Mouse (Mus musculus): ENCODE results near the gene Hist2h2bb.
A peak's percentile ranks its signal among the peaks of the same experiment; 100 is the strongest.
"Not testable (repeated sequence)": the region's sequence is repeated elsewhere in the genome, so short reads cannot be mapped to it uniquely, and the experiment has no call there.

The Hist2h2bb gene

GRCm38 (mm10) chr3:96267541-96267940, 2.0 kb upstream of the Hist2h2bb start:
- Histone ChIP-seq H3K4me3 (replicated peaks; ENCODE audit: low read length) (peak overlapping the region; percentile 79), H3K27me3 (ENCODE audit: insufficient read depth, low read length) (no peaks in the 10 kb centered on the region), H3K4me1 (replicated peaks; ENCODE audit: low read depth, low read length) (peaks cover 33% of the 10 kb centered on the region), H3K36me3 (ENCODE audit: insufficient read depth, low read length) (no peaks in the 10 kb centered on the region), H3K9me3 (ENCODE audit: low read length) (no peaks in the 10 kb centered on the region)
- no peak for TF ChIP-seq CTCF (conservative IDR thresholded peaks at IDR 0.05; ENCODE audit: low read length)
- TF ChIP-seq NANOG (IDR thresholded peaks at IDR 0.05; ENCODE audit: borderline replicate concordance, low read length): no peak
- no peak for TF ChIP-seq POU5F1 (IDR thresholded peaks at IDR 0.05; ENCODE audit: borderline replicate concordance, low read length)

DNA sequence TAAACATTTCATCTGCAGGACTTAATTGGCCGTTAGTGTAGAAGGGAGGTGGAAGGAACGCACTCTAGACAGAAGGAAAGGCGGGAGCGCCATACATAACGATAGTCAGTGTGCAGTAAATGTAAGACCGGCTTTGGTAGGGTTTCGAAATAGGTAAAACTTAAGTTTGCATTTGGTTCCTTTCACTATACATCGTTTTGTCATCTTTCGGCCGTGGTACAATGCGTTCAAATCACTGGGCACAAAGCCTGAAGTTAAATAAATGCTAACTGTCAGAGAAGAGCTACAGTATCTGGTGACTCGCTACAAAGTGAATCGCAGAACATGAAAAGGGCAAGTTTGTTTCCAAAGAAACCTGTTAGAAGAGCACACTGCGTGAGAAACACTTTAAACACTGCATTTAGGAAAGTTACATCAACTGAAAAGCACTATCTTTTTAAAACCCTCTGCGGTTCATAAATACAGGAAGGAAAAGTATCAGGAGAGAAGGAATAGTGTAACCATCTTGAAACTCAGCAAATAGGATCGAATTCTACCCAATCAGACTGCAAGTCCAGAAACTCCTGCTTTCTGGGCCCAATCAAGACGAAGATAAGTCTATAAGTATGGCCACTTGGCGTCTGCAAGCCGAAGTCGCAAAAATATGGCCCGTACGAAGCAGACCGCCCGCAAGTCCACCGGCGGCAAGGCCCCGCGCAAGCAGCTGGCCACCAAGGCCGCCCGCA, 1.3 kb upstream of the Hist2h2bb start, which contains the start of gene Hist2h3b:
Hist2h3b (plus strand) TSS at position 604 of the 725 bp plus-strand sequence.
- H3K4me3 ChIP-seq (replicated peaks; ENCODE audit: low read length): peak within 1 kb of the TSS; percentile 85
- H3K9me3 ChIP-seq (ENCODE audit: low read length): no peaks in the 10 kb centered on the region
- no peak for TF ChIP-seq POU5F1 (IDR thresholded peaks at IDR 0.05; ENCODE audit: borderline replicate concordance, low read length)
- no peak for TF ChIP-seq NANOG (IDR thresholded peaks at IDR 0.05; ENCODE audit: borderline replicate concordance, low read length)
- TF ChIP-seq CTCF (conservative IDR thresholded peaks at IDR 0.05; ENCODE audit: low read length): no peak
- H3K27me3 ChIP-seq (ENCODE audit: insufficient read depth, low read length): no peaks in the 10 kb centered on the region
- peaks cover 32% of the 10 kb centered on the region for H3K4me1 ChIP-seq (replicated peaks; ENCODE audit: low read depth, low read length)
- H3K36me3 ChIP-seq (ENCODE audit: insufficient read depth, low read length): no peaks in the 10 kb centered on the region

GRCm38 (mm10) chr3:96268776-96269378, 675 bp upstream of the Hist2h2bb start:
- H3K4me3 ChIP-seq (replicated peaks; ENCODE audit: low read length): peak overlapping the region; percentile 79
- H3K9me3 ChIP-seq (ENCODE audit: low read length); H3K27me3 ChIP-seq (ENCODE audit: insufficient read depth, low read length); H3K36me3 ChIP-seq (ENCODE audit: insufficient read depth, low read length): not testable (repeated sequence)
- H3K4me1 ChIP-seq (replicated peaks; ENCODE audit: low read depth, low read length): peaks cover 34% of the 10 kb centered on the region

DNA sequence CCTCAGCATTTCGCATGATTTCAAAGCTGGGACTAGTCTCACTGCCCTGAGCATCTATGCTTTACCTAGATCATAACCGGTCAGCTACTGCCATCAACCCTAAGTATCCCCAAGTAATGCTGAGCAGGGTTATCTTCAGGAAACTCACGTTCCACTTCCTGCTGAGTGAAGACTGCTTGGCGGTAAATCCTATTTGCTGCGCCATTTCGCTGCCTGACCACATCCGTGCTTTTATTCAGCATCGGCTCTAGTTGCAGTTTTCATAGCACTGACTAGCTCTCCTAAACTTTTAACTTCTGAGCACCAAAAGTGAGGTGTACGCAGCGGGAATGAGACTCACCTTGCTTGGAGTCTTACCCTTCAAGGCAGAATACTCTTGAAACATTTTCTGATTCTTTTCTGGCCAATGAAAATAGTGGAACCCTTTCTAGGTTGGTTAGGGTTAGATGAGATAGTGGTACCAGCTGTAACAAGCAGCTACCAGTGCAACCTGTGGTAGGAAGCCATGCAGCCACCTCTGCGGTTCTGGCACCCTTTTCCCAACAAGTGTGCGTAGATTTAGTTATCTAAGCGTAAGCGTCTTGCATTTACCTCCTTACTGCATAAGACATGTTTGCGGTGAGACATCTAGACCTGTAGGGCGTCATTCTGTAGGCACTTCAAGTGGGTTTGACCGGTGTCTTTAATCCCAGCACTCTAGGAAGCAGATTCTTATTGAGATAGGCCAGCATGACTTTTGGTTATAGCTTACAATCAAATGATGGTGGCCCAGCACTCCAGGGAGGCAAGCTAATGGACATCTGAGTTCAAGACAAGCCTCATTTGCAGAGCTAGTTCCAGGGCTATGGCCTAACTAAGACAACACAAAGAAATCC, 4.3 kb downstream of the Hist2h2bb start:
- no peaks in the 10 kb centered on the region for H3K27me3 ChIP-seq (ENCODE audit: insufficient read depth, low read length)
- H3K36me3 ChIP-seq (ENCODE audit: insufficient read depth, low read length): no peaks in the 10 kb centered on the region
- peaks cover 34% of the 10 kb centered on the region for H3K4me1 ChIP-seq (replicated peaks; ENCODE audit: low read depth, low read length)
- TF ChIP-seq CTCF (conservative IDR thresholded peaks at IDR 0.05; ENCODE audit: low read length) (no peak), NANOG (IDR thresholded peaks at IDR 0.05; ENCODE audit: borderline replicate concordance, low read length) (no peak), POU5F1 (IDR thresholded peaks at IDR 0.05; ENCODE audit: borderline replicate concordance, low read length) (no peak)
- H3K9me3 ChIP-seq (ENCODE audit: low read length): no peaks in the 10 kb centered on the region
- peak overlapping the region; percentile 78 for H3K4me3 ChIP-seq (replicated peaks; ENCODE audit: low read length)

DNA sequence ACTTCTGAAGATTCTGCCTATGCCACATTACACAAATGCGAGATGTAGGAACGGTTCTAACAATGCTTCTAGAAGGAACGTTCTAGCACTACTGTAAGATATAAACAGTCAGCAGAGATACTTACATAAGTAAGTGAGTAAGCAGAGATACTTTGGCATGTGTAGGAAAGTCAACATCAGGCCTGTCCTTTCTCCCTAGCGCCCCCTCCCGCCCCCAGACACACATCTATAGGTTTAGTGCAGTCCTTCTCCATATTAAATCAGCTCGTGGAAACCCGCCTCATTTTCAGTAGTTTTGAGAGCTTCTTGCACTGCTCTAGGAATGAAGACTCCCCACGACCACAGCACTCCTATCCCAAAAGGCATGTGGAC, 7.9 kb downstream of the Hist2h2bb start:
- Histone ChIP-seq H3K9me3 (ENCODE audit: low read length) (no peaks in the 10 kb centered on the region), H3K27me3 (ENCODE audit: insufficient read depth, low read length) (no peaks in the 10 kb centered on the region), H3K4me3 (replicated peaks; ENCODE audit: low read length) (peak overlapping the region; percentile 82), H3K36me3 (ENCODE audit: insufficient read depth, low read length) (no peaks in the 10 kb centered on the region), H3K4me1 (replicated peaks; ENCODE audit: low read depth, low read length) (peaks cover 52% of the 10 kb centered on the region)
- TF ChIP-seq CTCF (conservative IDR thresholded peaks at IDR 0.05; ENCODE audit: low read length): peak; percentile 30; the same call in 1 of the 2 replicates
- no peak for TF ChIP-seq POU5F1 (IDR thresholded peaks at IDR 0.05; ENCODE audit: borderline replicate concordance, low read length)
- no peak for TF ChIP-seq NANOG (IDR thresholded peaks at IDR 0.05; ENCODE audit: borderline replicate concordance, low read length)

DNA sequence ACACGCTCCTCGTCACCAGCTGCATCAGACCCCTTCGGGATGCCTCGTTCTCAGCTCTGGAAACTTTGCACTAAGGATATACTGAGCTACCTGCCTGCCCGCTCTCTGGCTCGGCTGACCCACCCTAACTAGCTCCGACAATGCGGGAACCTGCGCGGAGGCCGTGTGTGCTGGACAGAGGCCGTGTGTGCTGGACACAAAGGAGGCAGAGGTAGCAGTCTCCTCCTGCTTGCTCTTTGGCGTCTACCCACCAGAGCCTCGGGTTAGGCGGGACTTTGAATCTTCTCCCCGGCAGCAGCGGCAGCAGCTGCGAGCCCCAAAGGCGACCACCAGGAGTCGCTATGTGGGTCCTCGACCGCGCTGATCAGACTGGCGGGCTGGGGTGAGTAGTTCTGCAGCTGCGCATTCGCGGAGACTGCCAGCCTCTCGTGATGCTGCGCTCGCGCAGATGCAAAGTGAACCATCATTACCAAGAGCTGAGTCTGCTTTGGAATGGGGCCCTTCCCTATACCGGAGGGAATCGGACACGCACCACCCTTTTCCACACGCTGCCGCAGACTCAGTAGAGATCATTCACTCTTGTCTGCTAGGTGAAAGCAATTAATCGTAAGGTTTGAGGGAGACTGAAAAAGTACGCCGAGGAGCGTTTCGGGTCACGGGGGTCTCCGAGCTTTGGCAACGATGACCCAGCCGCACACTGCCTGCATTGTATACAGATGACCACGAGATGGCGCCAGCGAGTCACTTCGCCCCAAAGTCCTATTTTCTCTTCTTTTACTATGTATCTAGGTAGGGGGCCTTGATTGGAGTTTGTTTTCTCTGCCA, 8.5 kb downstream of the Hist2h2bb start:
- Histone ChIP-seq H3K27me3 (ENCODE audit: insufficient read depth, low read length) (no peaks in the 10 kb centered on the region), H3K9me3 (ENCODE audit: low read length) (no peaks in the 10 kb centered on the region), H3K4me1 (replicated peaks; ENCODE audit: low read depth, low read length) (peaks cover 52% of the 10 kb centered on the region), H3K36me3 (ENCODE audit: insufficient read depth, low read length) (no peaks in the 10 kb centered on the region), H3K4me3 (replicated peaks; ENCODE audit: low read length) (peak overlapping the region; percentile 82)
- no peak for TF ChIP-seq NANOG (IDR thresholded peaks at IDR 0.05; ENCODE audit: borderline replicate concordance, low read length)
- peak; percentile 70 for TF ChIP-seq CTCF (conservative IDR thresholded peaks at IDR 0.05; ENCODE audit: low read length)

DNA sequence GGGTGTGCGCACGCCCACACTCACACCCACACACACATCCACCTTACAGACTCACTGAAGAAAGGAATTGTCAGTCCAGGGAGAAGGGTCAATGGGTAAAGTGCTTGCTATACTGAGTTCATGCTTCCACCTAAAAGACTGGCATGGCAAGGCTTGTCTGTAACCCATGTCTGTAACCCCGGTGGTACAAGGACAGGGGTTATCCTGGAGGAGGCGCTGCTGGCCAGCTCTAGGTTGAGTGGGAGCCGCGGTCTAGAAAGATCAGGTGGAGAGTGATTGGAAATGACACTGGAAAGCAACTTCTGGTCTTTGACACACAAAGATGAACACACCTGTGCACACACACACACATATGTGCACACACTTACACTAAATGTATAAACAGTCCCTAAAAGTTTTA, 11.1 kb downstream of the Hist2h2bb start:
- Histone ChIP-seq H3K36me3 (ENCODE audit: insufficient read depth, low read length) (no peaks in the 10 kb centered on the region), H3K4me3 (replicated peaks; ENCODE audit: low read length) (no peak overlapping the region), H3K9me3 (ENCODE audit: low read length) (no peaks in the 10 kb centered on the region), H3K27me3 (ENCODE audit: insufficient read depth, low read length) (peaks cover 3% of the 10 kb centered on the region; the same call in 1 of the 2 replicates), H3K4me1 (replicated peaks; ENCODE audit: low read depth, low read length) (peaks cover 48% of the 10 kb centered on the region)
- TF ChIP-seq NANOG (IDR thresholded peaks at IDR 0.05; ENCODE audit: borderline replicate concordance, low read length) (no peak), POU5F1 (IDR thresholded peaks at IDR 0.05; ENCODE audit: borderline replicate concordance, low read length) (no peak), CTCF (conservative IDR thresholded peaks at IDR 0.05; ENCODE audit: low read length) (0 out of 2 replicates have a peak, but pooled peaks have one; percentile 15)

DNA sequence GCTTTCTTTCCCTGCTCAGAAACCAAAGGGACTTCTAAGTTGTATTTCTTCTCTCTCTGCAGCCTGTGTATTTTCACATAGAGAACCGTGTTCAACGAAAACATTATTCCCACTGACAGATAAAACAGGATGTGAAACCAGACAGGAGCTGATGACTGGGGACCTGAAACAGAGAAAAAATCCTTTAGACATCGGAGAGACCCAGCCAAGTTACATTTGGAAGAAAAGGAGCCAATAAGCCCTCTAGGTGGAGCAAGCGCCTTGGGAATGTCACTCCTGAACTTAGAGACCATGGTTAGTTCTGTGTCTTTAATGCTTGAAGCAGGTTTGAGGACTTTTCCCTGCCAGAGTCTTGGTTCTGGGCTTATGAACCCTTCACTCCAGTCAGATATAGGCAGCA, 14.9 kb downstream of the Hist2h2bb start:
- Histone ChIP-seq H3K4me3 (replicated peaks; ENCODE audit: low read length) (no peak overlapping the region), H3K27me3 (ENCODE audit: insufficient read depth, low read length) (peaks cover 3% of the 10 kb centered on the region; the same call in 1 of the 2 replicates), H3K4me1 (replicated peaks; ENCODE audit: low read depth, low read length) (peaks cover 36% of the 10 kb centered on the region), H3K36me3 (ENCODE audit: insufficient read depth, low read length) (no peaks in the 10 kb centered on the region), H3K9me3 (ENCODE audit: low read length) (peaks cover 11% of the 10 kb centered on the region)
- peak; percentile 44 for TF ChIP-seq CTCF (conservative IDR thresholded peaks at IDR 0.05; ENCODE audit: low read length)
- no peak for TF ChIP-seq NANOG (IDR thresholded peaks at IDR 0.05; ENCODE audit: borderline replicate concordance, low read length)
